Mouse (Mus musculus): ENCODE results near the gene Myocd. TPM values are rescaled to one million over a fixed set of nuclear protein-coding genes. Genes with fewer than 3 reads are reported as not detected.

Gene Myocd
- polyA plus RNA-seq, 1 experiment from 2014 or later, result 1.4 TPM

- no peak for DNase-seq (ENCODE audit: low spot score)
- 71% methylated on average over 13 of the region's 13 CpGs for WGBS
- no peaks in the 10 kb centered on the region for H3K9me3 ChIP-seq (ENCODE audit: control insufficient read depth, low read length)
- no peak overlapping the region for H3K9ac ChIP-seq (ENCODE audit: low read depth, low read length)
- H3K27ac ChIP-seq (ENCODE audit: low read depth, low read length), result no peak overlapping the region
- ATAC-seq (replicated peaks; ENCODE audit: low FRiP score), result no peak
- H3K4me2 ChIP-seq, result no peak overlapping the region
- no peaks in the 10 kb centered on the region for H3K36me3 ChIP-seq (ENCODE audit: control insufficient read depth, insufficient read depth, low read length)
- no peaks in the 10 kb centered on the region for H3K4me1 ChIP-seq (replicated peaks; ENCODE audit: control insufficient read depth, insufficient read depth, low read length)
- H3K27me3 ChIP-seq (replicated peaks; ENCODE audit: control insufficient read depth, insufficient read depth, low read length), result no peaks in the 10 kb centered on the region
- no peak overlapping the region for H3K4me3 ChIP-seq (ENCODE audit: low read depth, low read length)
These were observed 65.1 kb downstream of the Myocd start for GRCm38 (mm10) chr11:65204651-65205050.

GRCm38 (mm10) chr11:65203020-65203419 is 66.8 kb downstream of the Myocd start:
- DNase-seq (ENCODE audit: low spot score) (no peak), ATAC-seq (replicated peaks; ENCODE audit: low FRiP score) (no peak)
- H3K9me3 ChIP-seq (ENCODE audit: control insufficient read depth, low read length), result no peaks in the 10 kb centered on the region
- no peaks in the 10 kb centered on the region for H3K27me3 ChIP-seq (replicated peaks; ENCODE audit: control insufficient read depth, insufficient read depth, low read length)
- no peak overlapping the region for H3K4me2 ChIP-seq
- no peaks in the 10 kb centered on the region for H3K36me3 ChIP-seq (ENCODE audit: control insufficient read depth, insufficient read depth, low read length)
- no peak overlapping the region for H3K9ac ChIP-seq (ENCODE audit: low read depth, low read length)
- no peaks in the 10 kb centered on the region for H3K4me1 ChIP-seq (replicated peaks; ENCODE audit: control insufficient read depth, insufficient read depth, low read length)
- 69% methylated on average over 1 of the region's 1 CpGs for WGBS
- H3K27ac ChIP-seq (ENCODE audit: low read depth, low read length), result no peak overlapping the region
- no peak overlapping the region for H3K4me3 ChIP-seq (ENCODE audit: low read depth, low read length)

DNA sequence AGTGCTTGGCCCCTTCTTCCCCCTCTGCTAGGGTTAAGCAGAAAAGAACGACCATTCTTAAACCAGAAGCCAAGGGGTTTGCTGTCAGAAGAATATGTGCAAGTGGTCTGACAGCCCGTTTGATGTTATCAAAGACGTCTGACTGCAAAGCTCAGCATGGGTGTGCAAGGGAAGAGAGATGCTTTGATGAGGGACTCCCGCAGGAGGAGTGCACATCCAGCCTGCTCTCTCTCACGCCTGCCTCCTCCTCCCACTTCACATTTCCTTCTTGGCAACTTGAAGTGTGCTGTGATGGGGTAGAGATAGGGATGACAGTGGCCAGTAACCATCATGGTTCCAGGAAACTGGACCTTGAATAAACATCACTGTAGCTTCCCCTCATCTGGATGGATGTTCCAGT is 67.6 kb downstream of the Myocd start:
- no peaks in the 10 kb centered on the region for H3K4me1 ChIP-seq (replicated peaks; ENCODE audit: control insufficient read depth, insufficient read depth, low read length)

GRCm38 (mm10) chr11:65198026-65198425 is 71.8 kb downstream of the Myocd start:
- Histone ChIP-seq H3K4me2 (no peak overlapping the region), H3K27ac (ENCODE audit: low read depth, low read length) (no peak overlapping the region), H3K9ac (ENCODE audit: low read depth, low read length) (no peak overlapping the region), H3K27me3 (replicated peaks; ENCODE audit: control insufficient read depth, insufficient read depth, low read length) (no peaks in the 10 kb centered on the region), H3K9me3 (ENCODE audit: control insufficient read depth, low read length) (no peaks in the 10 kb centered on the region), H3K4me3 (ENCODE audit: low read depth, low read length) (no peak overlapping the region), H3K36me3 (ENCODE audit: control insufficient read depth, insufficient read depth, low read length) (no peaks in the 10 kb centered on the region), H3K4me1 (replicated peaks; ENCODE audit: control insufficient read depth, insufficient read depth, low read length) (no peaks in the 10 kb centered on the region)
- ATAC-seq (replicated peaks; ENCODE audit: low FRiP score) (no peak), DNase-seq (ENCODE audit: low spot score) (no peak)
- WGBS, result 63% methylated on average over 3 of the region's 3 CpGs

More for the DNA sequence above, 67.6 kb downstream of the Myocd start:
- Histone ChIP-seq H3K9me3 (ENCODE audit: control insufficient read depth, low read length) (no peaks in the 10 kb centered on the region), H3K36me3 (ENCODE audit: control insufficient read depth, insufficient read depth, low read length) (no peaks in the 10 kb centered on the region), H3K27ac (ENCODE audit: low read depth, low read length) (no peak overlapping the region), H3K9ac (ENCODE audit: low read depth, low read length) (no peak overlapping the region), H3K4me3 (ENCODE audit: low read depth, low read length) (no peak overlapping the region), H3K4me2 (no peak overlapping the region), H3K27me3 (replicated peaks; ENCODE audit: control insufficient read depth, insufficient read depth, low read length) (no peaks in the 10 kb centered on the region)
- ATAC-seq (replicated peaks; ENCODE audit: low FRiP score), result no peak
- DNase-seq (ENCODE audit: low spot score), result no peak
- whole genome bisulfite sequencing, result 47% methylated on average over 5 of the region's 5 CpGs

DNA sequence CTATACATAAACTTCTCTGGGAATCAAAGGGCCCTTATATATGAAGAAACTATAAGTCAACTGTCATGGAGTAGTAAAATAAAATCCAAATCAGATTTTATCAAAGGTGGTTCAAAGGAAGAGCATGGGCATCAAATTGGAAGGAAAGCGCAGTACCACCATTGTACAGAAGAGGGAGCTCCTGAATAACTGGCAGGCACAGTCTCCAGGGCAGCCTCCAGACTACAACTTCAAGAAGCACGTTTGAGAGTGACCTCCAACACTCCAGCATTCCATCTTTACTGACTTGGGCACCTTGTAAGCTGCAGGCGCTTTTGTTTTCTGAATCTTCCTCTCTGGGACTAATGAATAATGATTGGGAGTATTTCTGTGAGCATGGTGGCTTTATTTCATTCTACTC is 72.5 kb downstream of the Myocd start:
- H3K27me3 ChIP-seq (replicated peaks; ENCODE audit: control insufficient read depth, insufficient read depth, low read length), result no peaks in the 10 kb centered on the region
- no peaks in the 10 kb centered on the region for H3K4me1 ChIP-seq (replicated peaks; ENCODE audit: control insufficient read depth, insufficient read depth, low read length)
- H3K36me3 ChIP-seq (ENCODE audit: control insufficient read depth, insufficient read depth, low read length), result no peaks in the 10 kb centered on the region
- H3K9ac ChIP-seq (ENCODE audit: low read depth, low read length), result no peak overlapping the region
- H3K27ac ChIP-seq (ENCODE audit: low read depth, low read length), result no peak overlapping the region
- H3K4me2 ChIP-seq, result no peak overlapping the region
- H3K9me3 ChIP-seq (ENCODE audit: control insufficient read depth, low read length), result no peaks in the 10 kb centered on the region
- DNase-seq (ENCODE audit: low spot score) (no peak), ATAC-seq (replicated peaks; ENCODE audit: low FRiP score) (no peak)
- 2% methylated on average over 3 of the region's 3 CpGs for WGBS
- H3K4me3 ChIP-seq (ENCODE audit: low read depth, low read length), result no peak overlapping the region

- no peaks in the 10 kb centered on the region for H3K36me3 ChIP-seq (ENCODE audit: control insufficient read depth, insufficient read depth, low read length)
- no peaks in the 10 kb centered on the region for H3K9me3 ChIP-seq (ENCODE audit: control insufficient read depth, low read length)
- H3K4me3 ChIP-seq (ENCODE audit: low read depth, low read length), result no peak overlapping the region
- no peak overlapping the region for H3K4me2 ChIP-seq
- DNase-seq (ENCODE audit: low spot score) (no peak), ATAC-seq (replicated peaks; ENCODE audit: low FRiP score) (no peak)
- H3K4me1 ChIP-seq (replicated peaks; ENCODE audit: control insufficient read depth, insufficient read depth, low read length), result no peaks in the 10 kb centered on the region
- H3K9ac ChIP-seq (ENCODE audit: low read depth, low read length), result no peak overlapping the region
- WGBS, result 70% methylated on average over 11 of the region's 12 CpGs
- H3K27ac ChIP-seq (ENCODE audit: low read depth, low read length), result no peak overlapping the region
- no peaks in the 10 kb centered on the region for H3K27me3 ChIP-seq (replicated peaks; ENCODE audit: control insufficient read depth, insufficient read depth, low read length)
These were observed 82.8 kb downstream of the Myocd start for GRCm38 (mm10) chr11:65186974-65187373.

- no peak overlapping the region for H3K4me2 ChIP-seq
- WGBS, result 91% methylated on average over 1 of the region's 1 CpGs
- no peak for ATAC-seq (replicated peaks; ENCODE audit: low FRiP score)
- H3K27me3 ChIP-seq (replicated peaks; ENCODE audit: control insufficient read depth, insufficient read depth, low read length), result no peaks in the 10 kb centered on the region
- no peaks in the 10 kb centered on the region for H3K4me1 ChIP-seq (replicated peaks; ENCODE audit: control insufficient read depth, insufficient read depth, low read length)
- no peaks in the 10 kb centered on the region for H3K9me3 ChIP-seq (ENCODE audit: control insufficient read depth, low read length)
- H3K4me3 ChIP-seq (ENCODE audit: low read depth, low read length), result no peak overlapping the region
- no peak overlapping the region for H3K27ac ChIP-seq (ENCODE audit: low read depth, low read length)
- H3K9ac ChIP-seq (ENCODE audit: low read depth, low read length), result no peak overlapping the region
- no peaks in the 10 kb centered on the region for H3K36me3 ChIP-seq (ENCODE audit: control insufficient read depth, insufficient read depth, low read length)
- DNase-seq (ENCODE audit: low spot score), result no peak
These were observed 84.7 kb downstream of the Myocd start for GRCm38 (mm10) chr11:65185114-65185513.

DNA sequence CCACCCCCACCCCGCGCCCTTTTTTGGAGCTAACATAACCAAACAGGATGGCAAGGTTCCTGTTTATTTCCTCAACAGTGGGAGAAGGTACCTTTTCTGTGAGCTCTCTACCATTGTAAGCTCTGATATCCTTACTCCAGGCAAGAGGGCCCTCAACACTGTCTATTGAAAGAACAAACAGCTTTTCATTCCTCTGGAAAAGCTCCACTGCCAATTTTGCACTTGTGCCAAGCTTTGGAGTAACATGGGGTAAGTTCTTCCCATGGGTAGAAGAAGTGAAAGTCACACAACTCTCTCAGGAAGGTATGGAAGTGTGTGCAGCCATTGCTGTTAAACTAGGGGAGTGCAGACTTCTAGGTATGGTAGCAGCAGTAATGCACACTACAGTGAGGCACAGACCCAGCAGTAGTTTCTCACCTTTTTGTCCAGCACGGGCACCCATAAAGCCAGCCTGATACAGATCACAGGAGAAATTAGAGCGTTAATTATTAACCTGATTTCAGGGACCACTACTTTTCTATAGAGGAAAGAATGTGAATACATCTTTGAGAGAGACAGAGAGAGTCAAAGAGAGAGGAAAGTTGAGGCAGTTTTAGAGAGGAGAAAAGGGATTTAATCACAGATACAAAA is 99.6 kb downstream of the Myocd start:
- H3K9ac ChIP-seq (ENCODE audit: low read depth, low read length), result no peak overlapping the region
- no peak overlapping the region for H3K4me2 ChIP-seq
- H3K9me3 ChIP-seq (ENCODE audit: control insufficient read depth, low read length), result no peaks in the 10 kb centered on the region
- ATAC-seq (replicated peaks; ENCODE audit: low FRiP score) (no peak), DNase-seq (ENCODE audit: low spot score) (no peak)
- H3K27me3 ChIP-seq (replicated peaks; ENCODE audit: control insufficient read depth, insufficient read depth, low read length), result no peaks in the 10 kb centered on the region
- no peaks in the 10 kb centered on the region for H3K4me1 ChIP-seq (replicated peaks; ENCODE audit: control insufficient read depth, insufficient read depth, low read length)
- WGBS, result 74% methylated on average over 4 of the region's 4 CpGs
- no peaks in the 10 kb centered on the region for H3K36me3 ChIP-seq (ENCODE audit: control insufficient read depth, insufficient read depth, low read length)
- H3K4me3 ChIP-seq (ENCODE audit: low read depth, low read length), result no peak overlapping the region
- no peak overlapping the region for H3K27ac ChIP-seq (ENCODE audit: low read depth, low read length)

DNA sequence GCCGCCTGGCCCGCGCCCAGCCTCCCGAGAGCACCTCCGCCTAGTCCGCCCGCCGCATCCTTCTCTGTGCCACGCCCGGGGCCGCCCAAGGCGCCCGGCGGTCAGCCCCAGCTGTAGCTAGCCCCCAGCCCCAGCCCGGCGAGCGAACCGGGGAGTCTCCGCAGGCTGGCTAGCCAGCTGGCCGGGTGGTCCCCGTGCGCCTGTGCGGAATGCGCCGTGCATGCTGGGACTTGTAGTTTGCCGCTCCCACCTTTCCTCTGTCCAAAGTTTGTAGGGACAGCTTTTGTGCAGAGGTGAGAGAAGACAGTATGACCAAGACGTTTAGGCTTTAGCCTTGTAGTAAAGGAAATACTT is 107.0 kb downstream of the Myocd start, which contains the start of gene Arhgap44:
TSS of gene Arhgap44 (minus strand) at position 195 of the 354 bp plus-strand sequence.
- Histone ChIP-seq H3K9me3 (ENCODE audit: control insufficient read depth, low read length) (no peaks in the 10 kb centered on the region), H3K36me3 (ENCODE audit: control insufficient read depth, insufficient read depth, low read length) (no peaks in the 10 kb centered on the region), H3K4me3 (ENCODE audit: low read depth, low read length) (peak within 1 kb of the TSS; percentile 56), H3K4me1 (replicated peaks; ENCODE audit: control insufficient read depth, insufficient read depth, low read length) (no peaks in the 10 kb centered on the region), H3K9ac (ENCODE audit: low read depth, low read length) (peak within 1 kb of the TSS; percentile 15), H3K27ac (ENCODE audit: low read depth, low read length) (no peak within 1 kb of the TSS), H3K27me3 (replicated peaks; ENCODE audit: control insufficient read depth, insufficient read depth, low read length) (peaks cover 26% of the 10 kb centered on the region), H3K4me2 (peak within 1 kb of the TSS; percentile 83)
- ATAC-seq (replicated peaks; ENCODE audit: low FRiP score), result peak; percentile 70
- DNase-seq (ENCODE audit: low spot score), result peak; percentile 67
- WGBS, result under 1% methylated on average over 25 of the region's 27 CpGs

All from liver, embryonic 11.5 days (tissue).